Mouse (Mus musculus) stomach, postnatal 0 days (tissue): ENCODE results near the gene Th. TPM values are rescaled to one million over a fixed set of nuclear protein-coding genes. Genes with fewer than 3 reads are reported as not detected.
A peak's percentile ranks its signal among the peaks of the same experiment; 100 is the strongest.

Experiments used
- ATAC-seq: fragments of 200-750 bp; cut with Nextera tagmentation; 2 replicates; pipeline ENCODE4 v1.8.0; 2017; ENCODE audit not compliant: low FRiP score, low TSS enrichment
- DNase-seq: peaks from one replicate; pipeline ENCODE4 v3.0.0-alpha.2; 2016; ENCODE audit warnings: low spot score
- H3K27ac ChIP-seq: fragments of 300-500 bp; sonication (generic); replicated peaks from 2 replicates; pipeline ENCODE4 v1.5.1; 2014; ENCODE audit warnings: mild to moderate bottlenecking, control low read depth
- H3K27me3 ChIP-seq: fragments of 300-500 bp; sonication (generic); 2 replicates; pipeline ENCODE4 v1.6.1; 2014; ENCODE audit warnings: low read length; ENCODE audit not compliant: control insufficient read depth, insufficient read depth
- H3K36me3 ChIP-seq: fragments of 300-500 bp; sonication (generic); 2 replicates; pipeline ENCODE4 v1.6.1; 2014; ENCODE audit warnings: low read length, mixed read lengths; ENCODE audit not compliant: control insufficient read depth, insufficient read depth
- H3K4me1 ChIP-seq: fragments of 300-500 bp; sonication (generic); replicated peaks from 2 replicates; pipeline ENCODE4 v1.6.1; 2014; ENCODE audit warnings: antibody characterized with exemption; ENCODE audit not compliant: control insufficient read depth, insufficient read depth
- H3K4me2 ChIP-seq: fragments of 300-500 bp; sonication (generic); replicated peaks from 2 replicates; pipeline ENCODE4 v1.6.1; 2014; ENCODE audit warnings: low read depth, mild to moderate bottlenecking, control low read depth, moderate library complexity
- H3K4me3 ChIP-seq: fragments of 300-500 bp; sonication (generic); 2 replicates; pipeline ENCODE4 v1.5.1; 2014; ENCODE audit warnings: low read depth, low read length, control low read depth
- H3K9ac ChIP-seq: fragments of 300-500 bp; sonication (generic); 2 replicates; pipeline ENCODE4 v1.6.1; 2014; ENCODE audit warnings: mild to moderate bottlenecking, low read length, control low read depth, mixed read lengths
- H3K9me3 ChIP-seq: fragments of 300-500 bp; sonication (generic); 2 replicates; pipeline ENCODE4 v1.6.1; 2016; ENCODE audit warnings: low read length; ENCODE audit not compliant: control insufficient read depth
- CTCF ChIP-seq: IDR thresholded peaks from 2 replicates; pipeline ENCODE4 v1.5.1; 2016; ENCODE audit warnings: antibody characterized with exemption, low read depth, mild to moderate bottlenecking, moderate library complexity
- EP300 ChIP-seq: optimal IDR thresholded peaks from 2 replicates; pipeline ENCODE3; 2016; ENCODE audit warnings: antibody characterized with exemption
- WGBS: fragments of 180-500 bp; shearing (Covaris S2); extraction: QIAGEN DNeasy Blood & Tissue Kit; methylation state at CpG from one replicate; pipeline ENCODE4 v1.1.7; 2014; 5-methylcytosine and 5-hydroxymethylcytosine counted together
- polyA plus RNA-seq: library from polyadenylated mRNA; unstranded; fragments of >200 nt; fragmentation: Nextera tagmentation; extraction: Ambion mirVana; gene quantifications from 2 replicates; pipeline ENCODE4 v1.2.1, GENCODE M21; 2015

Th gene
- polyA plus RNA-seq, 1 experiment from 2014 or later = 0.76 TPM

DNA sequence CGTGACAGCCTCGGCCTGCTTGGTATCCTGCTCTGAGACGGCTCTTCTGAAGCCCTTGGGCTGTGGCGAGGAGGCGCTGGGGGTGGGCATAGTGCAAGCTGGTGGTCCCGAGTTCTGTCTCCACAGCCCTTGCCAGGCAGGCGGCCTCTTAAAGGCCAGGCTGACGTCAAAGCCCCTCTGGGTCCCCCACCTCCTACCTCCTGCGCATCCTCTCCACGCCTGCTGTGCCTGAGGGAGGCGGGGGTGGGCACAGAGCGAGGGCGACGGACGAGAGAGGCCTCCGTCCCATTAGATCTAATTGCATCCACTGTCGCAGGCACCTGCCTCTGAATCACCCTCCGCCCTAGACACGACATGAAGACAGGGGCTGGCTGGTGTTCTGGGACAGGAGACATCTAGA is 31.1 kb downstream of the Th start:
- H3K27ac ChIP-seq = no peak overlapping the region
- no peaks in the 10 kb centered on the region for H3K4me1 ChIP-seq
- no peak overlapping the region for H3K4me3 ChIP-seq
- TF ChIP-seq EP300 (no peak), CTCF (no peak)
- WGBS = 75% methylated on average over 19 of the region's 19 CpGs
- no peak overlapping the region for H3K4me2 ChIP-seq
- H3K36me3 ChIP-seq = no peaks in the 10 kb centered on the region
- H3K27me3 ChIP-seq = no peaks in the 10 kb centered on the region
- no peak for DNase-seq
- H3K9ac ChIP-seq = no peak overlapping the region
- no peaks in the 10 kb centered on the region for H3K9me3 ChIP-seq
- ATAC-seq = no peak

- WGBS = 36% methylated on average over 1 of the region's 1 CpGs
- H3K9me3 ChIP-seq = no peaks in the 10 kb centered on the region
- no peaks in the 10 kb centered on the region for H3K4me1 ChIP-seq
- H3K27me3 ChIP-seq = no peaks in the 10 kb centered on the region
- TF ChIP-seq CTCF = no peak
- no peak for TF ChIP-seq EP300
- DNase-seq (no peak), ATAC-seq (no peak)
- no peak overlapping the region for H3K9ac ChIP-seq
- H3K36me3 ChIP-seq = no peaks in the 10 kb centered on the region
- no peak overlapping the region for H3K4me3 ChIP-seq
- no peak overlapping the region for H3K27ac ChIP-seq
- H3K4me2 ChIP-seq = no peak overlapping the region
Measured at GRCm38 (mm10) chr7:142897471-142897870, 33.5 kb downstream of the Th start.

- ATAC-seq = no peak
- H3K36me3 ChIP-seq = no peaks in the 10 kb centered on the region
- no peaks in the 10 kb centered on the region for H3K27me3 ChIP-seq
- WGBS = 84% methylated on average over 10 of the region's 10 CpGs
- no peaks in the 10 kb centered on the region for H3K9me3 ChIP-seq
- H3K27ac ChIP-seq = no peak overlapping the region
- H3K4me3 ChIP-seq = no peak overlapping the region
- no peak overlapping the region for H3K9ac ChIP-seq
- TF ChIP-seq CTCF (no peak), EP300 (no peak)
- peak; percentile 13 for DNase-seq
- no peak overlapping the region for H3K4me2 ChIP-seq
- H3K4me1 ChIP-seq = no peaks in the 10 kb centered on the region
Measured at GRCm38 (mm10) chr7:142895901-142896665, 34.8 kb downstream of the Th start.

- Histone ChIP-seq H3K27ac (no peak overlapping the region), H3K4me2 (no peak overlapping the region), H3K36me3 (no peaks in the 10 kb centered on the region), H3K4me3 (no peak overlapping the region), H3K4me1 (no peaks in the 10 kb centered on the region), H3K9ac (no peak overlapping the region), H3K27me3 (no peaks in the 10 kb centered on the region), H3K9me3 (no peaks in the 10 kb centered on the region)
- DNase-seq (peak; percentile 10), ATAC-seq (no peak)
- TF ChIP-seq EP300 (no peak), CTCF (no peak)
- 77% methylated on average over 18 of the region's 18 CpGs for WGBS
Measured at GRCm38 (mm10) chr7:142895223-142895840, 35.6 kb downstream of the Th start.

DNA sequence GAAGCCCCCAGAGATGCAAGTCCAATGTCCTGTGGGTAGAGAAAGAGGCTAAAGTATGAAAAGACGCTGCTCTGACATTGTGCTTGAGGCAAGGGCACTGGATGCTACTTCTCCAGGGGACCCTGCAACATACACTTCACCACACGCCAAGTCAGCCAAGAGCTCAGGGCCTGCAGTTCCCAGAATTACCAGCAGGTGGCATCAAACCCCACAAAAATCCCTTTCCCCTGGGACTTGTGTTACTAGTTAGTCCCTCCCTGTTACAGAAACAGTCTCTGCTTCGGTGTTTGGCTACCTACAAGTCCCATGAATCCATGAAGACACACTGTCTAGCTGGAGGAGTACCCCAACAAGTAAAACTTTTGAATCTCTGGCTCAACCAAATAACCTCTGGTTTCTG is 36.3 kb downstream of the Th start:
- H3K36me3 ChIP-seq = no peaks in the 10 kb centered on the region
- ATAC-seq = peak; percentile 55; the same call in 1 of the 2 replicates
- 3% methylated on average over 3 of the region's 3 CpGs for WGBS
- H3K27me3 ChIP-seq = no peaks in the 10 kb centered on the region
- H3K9ac ChIP-seq = no peak overlapping the region
- no peaks in the 10 kb centered on the region for H3K4me1 ChIP-seq
- H3K4me2 ChIP-seq = no peak overlapping the region
- TF ChIP-seq EP300 (no peak), CTCF (peak; percentile 98)
- peak; percentile 89 for DNase-seq
- H3K27ac ChIP-seq = no peak overlapping the region
- no peaks in the 10 kb centered on the region for H3K9me3 ChIP-seq
- no peak overlapping the region for H3K4me3 ChIP-seq
